Mouse (Mus musculus) myocyte (in vitro differentiated cells): Measurements from ENCODE around the gene Dnah6. TPM values are rescaled to one million over a fixed set of nuclear protein-coding genes. Genes with fewer than 3 reads are reported as not detected.

Experiments
- H3K27me3 ChIP-seq: one replicate; pipeline ENCODE4 v1.6.1; 2011; ENCODE audit not compliant: control insufficient read depth, insufficient read depth, insufficient read length
- H3K36me3 ChIP-seq: one replicate; pipeline ENCODE4 v1.6.1; 2011; ENCODE audit not compliant: control insufficient read depth, insufficient read depth
- H3K4me2 ChIP-seq: one replicate; pipeline ENCODE4 v1.6.1; 2011; ENCODE audit warnings: low read depth, control low read depth
- H3K4me3 ChIP-seq: one replicate; pipeline ENCODE4 v1.5.1; 2011; ENCODE audit warnings: mild to moderate bottlenecking, control low read depth, moderate library complexity
- H3K79me2 ChIP-seq: one replicate; pipeline ENCODE4 v1.6.1; 2011; ENCODE audit not compliant: control insufficient read depth, insufficient read depth
- H3ac ChIP-seq: one replicate; pipeline ENCODE4 v1.6.1; 2011; ENCODE audit not compliant: control insufficient read depth, insufficient read length
- CEBPB ChIP-seq: IDR thresholded peaks from 2 replicates; pipeline ENCODE4 v1.6.1; 2011; ENCODE audit warnings: mild to moderate bottlenecking, moderate library complexity; ENCODE audit not compliant: poor library complexity, insufficient read depth, severe bottlenecking
- E2F4 ChIP-seq: IDR thresholded peaks from one replicate; pipeline ENCODE4 v1.6.1; 2011; ENCODE audit warnings: mild to moderate bottlenecking, control low read depth, moderate library complexity; ENCODE audit not compliant: insufficient read depth
- MAX ChIP-seq: IDR thresholded peaks from one replicate; pipeline ENCODE4 v1.6.1; 2011; ENCODE audit warnings: low read depth, mild to moderate bottlenecking, control low read depth
- MYOD1 ChIP-seq, 3 experiments: IDR thresholded peaks; one replicate each; pipeline ENCODE4 v1.6.1; 2011; ENCODE audit warnings: control low read depth in 2 of 3, low read depth in 2 of 3, mild to moderate bottlenecking in 2 of 3, moderate library complexity in 1 of 3; ENCODE audit not compliant: insufficient read length in 2 of 3, control insufficient read depth in 1 of 3
- MYOG ChIP-seq, 3 experiments: IDR thresholded peaks; one replicate each; pipeline ENCODE4 v1.6.1; 2011; ENCODE audit warnings: control low read depth in 2 of 3, low read depth in 2 of 3, mild to moderate bottlenecking in 2 of 3; ENCODE audit not compliant: insufficient read length in 2 of 3, control insufficient read depth in 1 of 3, insufficient read depth in 1 of 3
- POLR2A ChIP-seq: IDR thresholded peaks from one replicate; pipeline ENCODE4 v1.6.1; 2011; ENCODE audit warnings: low read depth, mild to moderate bottlenecking, control low read depth, moderate library complexity; ENCODE audit not compliant: insufficient read length
- POLR2AphosphoS2 ChIP-seq: IDR thresholded peaks from one replicate; pipeline ENCODE4 v1.6.1; 2011; ENCODE audit warnings: low read depth, control low read depth; ENCODE audit not compliant: insufficient read length
- REST ChIP-seq: IDR thresholded peaks from one replicate; pipeline ENCODE4 v1.6.1; 2011; ENCODE audit warnings: mild to moderate bottlenecking, control low read depth, moderate library complexity; ENCODE audit not compliant: insufficient read depth, insufficient read length
- SRF ChIP-seq: IDR thresholded peaks from one replicate; pipeline ENCODE4 v1.6.1; 2011; ENCODE audit warnings: low read depth; ENCODE audit not compliant: control insufficient read depth, insufficient read length
- TCF12 ChIP-seq: IDR thresholded peaks from one replicate; pipeline ENCODE4 v1.6.1; 2011; ENCODE audit warnings: mild to moderate bottlenecking, control low read depth; ENCODE audit not compliant: poor library complexity, insufficient read depth, severe bottlenecking
- TCF3 ChIP-seq: IDR thresholded peaks from one replicate; pipeline ENCODE4 v1.6.1; 2011; ENCODE audit warnings: low read depth, control low read depth; ENCODE audit not compliant: insufficient read length
- USF1 ChIP-seq: IDR thresholded peaks from one replicate; pipeline ENCODE4 v1.6.1; 2011; ENCODE audit warnings: low read depth, mild to moderate bottlenecking, control low read depth, moderate library complexity
- polyA plus RNA-seq: library from polyadenylated mRNA; unstranded; fragments of >200 nt; fragmentation: generic; extraction: Trizol; gene quantifications from one replicate; pipeline ENCODE4 v1.2.1, GENCODE M21; 2012; ENCODE audit warnings: missing spikeins

Dnah6 gene
- polyA plus RNA-seq, 1 experiment: 0.01 TPM

GRCm38 (mm10) chr6:73113365-73113764, 108.1 kb downstream of the Dnah6 start:
- H3ac ChIP-seq: no peak overlapping the region
- no peak for TF ChIP-seq REST
- TF ChIP-seq MAX: no peak
- no peak for TF ChIP-seq E2F4
- TF ChIP-seq POLR2AphosphoS2: no peak
- no peak for TF ChIP-seq USF1
- no peak for TF ChIP-seq POLR2A
- no peak for TF ChIP-seq MYOG (IDR thresholded peaks at IDR 0.05; ENCODE audit: control insufficient read depth in 1 of 3, insufficient read depth in 1 of 3, insufficient read length in 2 of 3, low read depth in 2 of 3)
- TF ChIP-seq SRF: no peak
- TF ChIP-seq TCF3: no peak
- TF ChIP-seq CEBPB: no peak
- TF ChIP-seq MYOD1 (IDR thresholded peaks at IDR 0.05; ENCODE audit: control insufficient read depth in 1 of 3, insufficient read length in 2 of 3, low read depth in 2 of 3): no peak
- no peak for TF ChIP-seq TCF12
- H3K79me2 ChIP-seq: no peaks in the 10 kb centered on the region
- no peak overlapping the region for H3K4me2 ChIP-seq
- no peaks in the 10 kb centered on the region for H3K36me3 ChIP-seq
- H3K4me3 ChIP-seq: no peak overlapping the region
- no peaks in the 10 kb centered on the region for H3K27me3 ChIP-seq

GRCm38 (mm10) chr6:73093133-73093532, 128.3 kb downstream of the Dnah6 start:
- H3K27me3 ChIP-seq: no peaks in the 10 kb centered on the region
- TF ChIP-seq MYOD1 (IDR thresholded peaks at IDR 0.05; ENCODE audit: control insufficient read depth in 1 of 3, insufficient read length in 2 of 3, low read depth in 2 of 3) (peak in 2 of 3 experiments; percentile 31 to 61), TCF3 (no peak), E2F4 (no peak)
- H3K4me3 ChIP-seq: no peak overlapping the region
- no peak overlapping the region for H3K4me2 ChIP-seq
- H3K79me2 ChIP-seq: no peaks in the 10 kb centered on the region
- no peaks in the 10 kb centered on the region for H3K36me3 ChIP-seq
- H3ac ChIP-seq: no peak overlapping the region

GRCm38 (mm10) chr6:73090836-73091235, 130.6 kb downstream of the Dnah6 start:
- Histone ChIP-seq H3ac (no peak overlapping the region), H3K79me2 (no peaks in the 10 kb centered on the region), H3K27me3 (no peaks in the 10 kb centered on the region), H3K4me3 (no peak overlapping the region), H3K36me3 (no peaks in the 10 kb centered on the region), H3K4me2 (no peak overlapping the region)
- TF ChIP-seq TCF12 (no peak), MAX (no peak), MYOG (IDR thresholded peaks at IDR 0.05; ENCODE audit: control insufficient read depth in 1 of 3, insufficient read depth in 1 of 3, insufficient read length in 2 of 3, low read depth in 2 of 3) (no peak), E2F4 (no peak), MYOD1 (IDR thresholded peaks at IDR 0.05; ENCODE audit: control insufficient read depth in 1 of 3, insufficient read length in 2 of 3, low read depth in 2 of 3) (no peak), POLR2AphosphoS2 (no peak), REST (no peak), USF1 (no peak), POLR2A (no peak), TCF3 (no peak), SRF (no peak), CEBPB (no peak)

GRCm38 (mm10) chr6:73082571-73082970, 138.9 kb downstream of the Dnah6 start:
- Histone ChIP-seq H3K79me2 (no peaks in the 10 kb centered on the region), H3K27me3 (no peaks in the 10 kb centered on the region), H3ac (no peak overlapping the region), H3K4me3 (no peak overlapping the region), H3K36me3 (no peaks in the 10 kb centered on the region), H3K4me2 (no peak overlapping the region)
- no peak for TF ChIP-seq USF1
- TF ChIP-seq POLR2A: no peak
- TF ChIP-seq CEBPB: no peak
- TF ChIP-seq MAX: no peak
- no peak for TF ChIP-seq POLR2AphosphoS2
- no peak for TF ChIP-seq REST

- Histone ChIP-seq H3K4me3 (no peak overlapping the region), H3ac (no peak overlapping the region), H3K79me2 (no peaks in the 10 kb centered on the region), H3K27me3 (no peaks in the 10 kb centered on the region), H3K4me2 (no peak overlapping the region), H3K36me3 (no peaks in the 10 kb centered on the region)
- TF ChIP-seq MYOG (IDR thresholded peaks at IDR 0.05; ENCODE audit: control insufficient read depth in 1 of 3, insufficient read depth in 1 of 3, insufficient read length in 2 of 3, low read depth in 2 of 3) (no peak), E2F4 (no peak), REST (no peak), TCF12 (no peak), POLR2AphosphoS2 (no peak), USF1 (no peak), POLR2A (no peak), CEBPB (no peak)
Measured at GRCm38 (mm10) chr6:73072093-73072786, 149.2 kb downstream of the Dnah6 start.
